Mouse (Mus musculus) T-cell, adult 2 months (primary cell): ENCODE results near the gene Ldb2.

ENCODE experiments used
- DNase-seq: peaks from one replicate; pipeline ENCODE4 v3.0.0; 2022; ENCODE audit warnings: low spot score

Ldb2 gene

GRCm38 (mm10) chr5:44543472-44544132 is 255.9 kb downstream of the Ldb2 start:
- no peak for DNase-seq

GRCm38 (mm10) chr5:44541748-44542147 is 257.7 kb downstream of the Ldb2 start:
- no peak for DNase-seq

GRCm38 (mm10) chr5:44538687-44539086 is 260.8 kb downstream of the Ldb2 start:
- no peak for DNase-seq

- no peak for DNase-seq
Observed at GRCm38 (mm10) chr5:44538000-44538395, 261.5 kb downstream of the Ldb2 start.

- no peak for DNase-seq
Observed at GRCm38 (mm10) chr5:44537316-44537999, 262.0 kb downstream of the Ldb2 start.

- DNase-seq: no peak
Observed at GRCm38 (mm10) chr5:44529466-44529865, 270.0 kb downstream of the Ldb2 start.

GRCm38 (mm10) chr5:44529001-44529400 is 270.5 kb downstream of the Ldb2 start:
- DNase-seq: no peak

- no peak for DNase-seq
Observed at GRCm38 (mm10) chr5:44505221-44505620, 294.3 kb downstream of the Ldb2 start.

GRCm38 (mm10) chr5:44504786-44505185 is 294.7 kb downstream of the Ldb2 start:
- no peak for DNase-seq

- DNase-seq: no peak
Observed at GRCm38 (mm10) chr5:44498229-44498628, 301.3 kb downstream of the Ldb2 start.

- no peak for DNase-seq
Observed at GRCm38 (mm10) chr5:44496854-44497253, 302.6 kb downstream of the Ldb2 start.

GRCm38 (mm10) chr5:44495092-44495491 is 304.4 kb downstream of the Ldb2 start:
- no peak for DNase-seq

- no peak for DNase-seq
Observed at GRCm38 (mm10) chr5:44494133-44494532, 305.3 kb downstream of the Ldb2 start.

GRCm38 (mm10) chr5:44491526-44491925 is 308.0 kb downstream of the Ldb2 start:
- no peak for DNase-seq

- no peak for DNase-seq
Observed at GRCm38 (mm10) chr5:44490462-44490861, 309.0 kb downstream of the Ldb2 start.

- no peak for DNase-seq
Observed at GRCm38 (mm10) chr5:44483426-44484106, 315.9 kb downstream of the Ldb2 start.

GRCm38 (mm10) chr5:44481406-44481805 is 318.1 kb downstream of the Ldb2 start:
- no peak for DNase-seq

- no peak for DNase-seq
Observed at GRCm38 (mm10) chr5:44476356-44476755, 323.1 kb downstream of the Ldb2 start.

- DNase-seq: no peak
Observed at GRCm38 (mm10) chr5:44475543-44475942, 323.9 kb downstream of the Ldb2 start.

GRCm38 (mm10) chr5:44473857-44474762 is 325.4 kb downstream of the Ldb2 start:
- DNase-seq: no peak

GRCm38 (mm10) chr5:44465238-44465637 is 334.2 kb downstream of the Ldb2 start:
- DNase-seq: no peak
